Mouse (Mus musculus) hindbrain, embryonic 13.5 days (tissue): ENCODE results near the gene Eml1. TPM values are rescaled to one million over a fixed set of nuclear protein-coding genes. Genes with fewer than 3 reads are reported as not detected.

Experiments
- ATAC-seq: fragments of 200-750 bp; cut with Nextera tagmentation; 2 replicates; pipeline ENCODE4 v1.8.0; 2017; ENCODE audit warnings: moderate TSS enrichment; ENCODE audit not compliant: low FRiP score
- H3K27ac ChIP-seq: fragments of 300-500 bp; sonication (generic); 2 replicates; pipeline ENCODE4 v1.5.1; 2015; ENCODE audit warnings: inconsistent platforms, mild to moderate bottlenecking, moderate library complexity
- H3K27me3 ChIP-seq: fragments of 300-500 bp; sonication (generic); 2 replicates; pipeline ENCODE4 v1.6.1; 2015; ENCODE audit warnings: mild to moderate bottlenecking, inconsistent platforms
- H3K36me3 ChIP-seq: fragments of 300-500 bp; sonication (generic); 2 replicates; pipeline ENCODE4 v1.6.1; 2015; ENCODE audit warnings: mild to moderate bottlenecking, inconsistent platforms
- H3K4me1 ChIP-seq: fragments of 300-500 bp; sonication (generic); replicated peaks from 2 replicates; pipeline ENCODE4 v1.6.1; 2015; ENCODE audit warnings: inconsistent platforms
- H3K4me2 ChIP-seq: fragments of 300-500 bp; sonication (generic); 2 replicates; pipeline ENCODE4 v1.6.1; 2015; ENCODE audit warnings: inconsistent platforms, mild to moderate bottlenecking, moderate library complexity
- H3K4me3 ChIP-seq: fragments of 300-500 bp; sonication (generic); 2 replicates; pipeline ENCODE4 v1.5.1; 2015; ENCODE audit warnings: mild to moderate bottlenecking, inconsistent platforms
- H3K9ac ChIP-seq: fragments of 300-500 bp; sonication (generic); 2 replicates; pipeline ENCODE4 v1.6.1; 2015; ENCODE audit warnings: mild to moderate bottlenecking, inconsistent platforms
- H3K9me3 ChIP-seq: fragments of 300-500 bp; sonication (generic); 2 replicates; pipeline ENCODE4 v1.6.1; 2016; ENCODE audit warnings: inconsistent platforms
- WGBS: fragments of 180-500 bp; shearing (Covaris S2); methylation state at CpG from one replicate; pipeline ENCODE4 v1.1.7; 2015; 5-methylcytosine and 5-hydroxymethylcytosine counted together
- polyA plus RNA-seq: library from polyadenylated mRNA; unstranded; fragments of >200 nt; fragmentation: Nextera tagmentation; extraction: Ambion mirVana; gene quantifications from 2 replicates; pipeline ENCODE4 v1.2.1, GENCODE M21; 2015

Eml1 gene
- polyA plus RNA-seq, 1 experiment from 2014 or later = 61.9 TPM

- H3K36me3 ChIP-seq = no peaks in the 10 kb centered on the region
- H3K4me3 ChIP-seq = peak overlapping the region; percentile 24
- peak overlapping the region; percentile 67 for H3K9ac ChIP-seq
- peak overlapping the region; percentile 51 for H3K4me2 ChIP-seq
- ATAC-seq = no peak
- no peaks in the 10 kb centered on the region for H3K9me3 ChIP-seq
- peaks cover 40% of the 10 kb centered on the region for H3K27me3 ChIP-seq
- WGBS = 10% methylated on average over 35 of the region's 35 CpGs
- peaks cover 9% of the 10 kb centered on the region for H3K4me1 ChIP-seq
- H3K27ac ChIP-seq = peak overlapping the region; percentile 18; the same call in 1 of the 2 replicates
Measured at GRCm38 (mm10) chr12:108352371-108353136, 18.2 kb upstream of the Eml1 start.

GRCm38 (mm10) chr12:108354284-108354683 lies 16.5 kb upstream of the Eml1 start:
- Histone ChIP-seq H3K27ac (no peak overlapping the region), H3K36me3 (no peaks in the 10 kb centered on the region), H3K9me3 (no peaks in the 10 kb centered on the region), H3K27me3 (peaks cover 40% of the 10 kb centered on the region), H3K4me1 (peaks cover 9% of the 10 kb centered on the region), H3K4me2 (no peak overlapping the region), H3K4me3 (no peak overlapping the region), H3K9ac (no peak overlapping the region)
- WGBS = 79% methylated on average over 2 of the region's 2 CpGs
- no peak for ATAC-seq

- H3K4me1 ChIP-seq = peaks cover 9% of the 10 kb centered on the region
- no peak overlapping the region for H3K9ac ChIP-seq
- ATAC-seq = no peak
- no peak overlapping the region for H3K27ac ChIP-seq
- no peaks in the 10 kb centered on the region for H3K36me3 ChIP-seq
- H3K27me3 ChIP-seq = peaks cover 37% of the 10 kb centered on the region
- no peaks in the 10 kb centered on the region for H3K9me3 ChIP-seq
- H3K4me3 ChIP-seq = no peak overlapping the region
- no peak overlapping the region for H3K4me2 ChIP-seq
- WGBS = 95% methylated on average over 1 of the region's 1 CpGs
Measured at GRCm38 (mm10) chr12:108355271-108355670, 15.5 kb upstream of the Eml1 start.

GRCm38 (mm10) chr12:108355986-108356385 lies 14.8 kb upstream of the Eml1 start:
- no peaks in the 10 kb centered on the region for H3K9me3 ChIP-seq
- no peak overlapping the region for H3K9ac ChIP-seq
- no peak overlapping the region for H3K4me3 ChIP-seq
- peaks cover 9% of the 10 kb centered on the region for H3K4me1 ChIP-seq
- no peak overlapping the region for H3K4me2 ChIP-seq
- no peaks in the 10 kb centered on the region for H3K36me3 ChIP-seq
- no peak overlapping the region for H3K27ac ChIP-seq
- no peak for ATAC-seq
- peaks cover 34% of the 10 kb centered on the region for H3K27me3 ChIP-seq

GRCm38 (mm10) chr12:108363796-108364195 lies 7.0 kb upstream of the Eml1 start:
- Histone ChIP-seq H3K36me3 (no peaks in the 10 kb centered on the region), H3K4me3 (no peak overlapping the region), H3K9me3 (no peaks in the 10 kb centered on the region), H3K9ac (no peak overlapping the region), H3K4me2 (no peak overlapping the region), H3K4me1 (peaks cover 10% of the 10 kb centered on the region; the same call in 1 of the 2 replicates), H3K27ac (no peak overlapping the region), H3K27me3 (0 out of 2 replicates have a peak, but pooled peaks cover 2% of the 10 kb centered on the region)
- peak; percentile 76 for ATAC-seq
- 5% methylated on average over 5 of the region's 5 CpGs for WGBS

- WGBS = 28% methylated on average over 3 of the region's 3 CpGs
- peaks cover 12% of the 10 kb centered on the region; the same call in 1 of the 2 replicates for H3K4me1 ChIP-seq
- peaks cover 2% of the 10 kb centered on the region; the same call in 1 of the 2 replicates for H3K27me3 ChIP-seq
- ATAC-seq = 0 out of 2 replicates have a peak, but pooled peaks have one; percentile 31
- no peak overlapping the region for H3K27ac ChIP-seq
- H3K9ac ChIP-seq = no peak overlapping the region
- no peak overlapping the region for H3K4me2 ChIP-seq
- H3K9me3 ChIP-seq = no peaks in the 10 kb centered on the region
- no peaks in the 10 kb centered on the region for H3K36me3 ChIP-seq
- H3K4me3 ChIP-seq = no peak overlapping the region
Measured at GRCm38 (mm10) chr12:108365340-108365739, 5.4 kb upstream of the Eml1 start.

- H3K9me3 ChIP-seq = no peaks in the 10 kb centered on the region
- no peak for ATAC-seq
- no peak overlapping the region for H3K27ac ChIP-seq
- peaks cover 16% of the 10 kb centered on the region for H3K4me1 ChIP-seq
- H3K27me3 ChIP-seq = peaks cover 2% of the 10 kb centered on the region; the same call in 1 of the 2 replicates
- H3K4me3 ChIP-seq = no peak overlapping the region
- H3K36me3 ChIP-seq = no peaks in the 10 kb centered on the region
- H3K4me2 ChIP-seq = no peak overlapping the region
- WGBS = 76% methylated on average over 7 of the region's 7 CpGs
- no peak overlapping the region for H3K9ac ChIP-seq
Measured at GRCm38 (mm10) chr12:108365868-108366267, 4.9 kb upstream of the Eml1 start.

GRCm38 (mm10) chr12:108367909-108368308 lies 2.8 kb upstream of the Eml1 start:
- Histone ChIP-seq H3K4me3 (no peak overlapping the region), H3K27me3 (peaks cover 2% of the 10 kb centered on the region; the same call in 1 of the 2 replicates), H3K27ac (no peak overlapping the region), H3K4me1 (peaks cover 25% of the 10 kb centered on the region), H3K4me2 (no peak overlapping the region), H3K9me3 (no peaks in the 10 kb centered on the region), H3K9ac (no peak overlapping the region), H3K36me3 (no peaks in the 10 kb centered on the region)
- 80% methylated on average over 2 of the region's 2 CpGs for WGBS
- no peak for ATAC-seq

- Histone ChIP-seq H3K36me3 (no peaks in the 10 kb centered on the region), H3K4me1 (peaks cover 21% of the 10 kb centered on the region), H3K27me3 (peaks cover 2% of the 10 kb centered on the region; the same call in 1 of the 2 replicates), H3K27ac (no peak overlapping the region), H3K9me3 (no peaks in the 10 kb centered on the region), H3K9ac (no peak overlapping the region), H3K4me3 (no peak overlapping the region), H3K4me2 (no peak overlapping the region)
- WGBS = 47% methylated on average over 5 of the region's 5 CpGs
- ATAC-seq = no peak
Measured at GRCm38 (mm10) chr12:108368921-108369320, 1.8 kb upstream of the Eml1 start.

- peaks cover 18% of the 10 kb centered on the region for H3K4me1 ChIP-seq
- H3K4me2 ChIP-seq = no peak overlapping the region
- H3K27ac ChIP-seq = no peak overlapping the region
- no peak overlapping the region for H3K9ac ChIP-seq
- 79% methylated on average over 6 of the region's 6 CpGs for WGBS
- H3K4me3 ChIP-seq = no peak overlapping the region
- no peak for ATAC-seq
- no peaks in the 10 kb centered on the region for H3K9me3 ChIP-seq
- peaks cover 2% of the 10 kb centered on the region; the same call in 1 of the 2 replicates for H3K27me3 ChIP-seq
- H3K36me3 ChIP-seq = no peaks in the 10 kb centered on the region
Measured at GRCm38 (mm10) chr12:108371429-108371765, 640 bp downstream of the Eml1 start.

- Histone ChIP-seq H3K4me1 (peaks cover 18% of the 10 kb centered on the region), H3K36me3 (no peaks in the 10 kb centered on the region), H3K4me3 (no peak overlapping the region), H3K27me3 (peaks cover 2% of the 10 kb centered on the region; the same call in 1 of the 2 replicates), H3K27ac (no peak overlapping the region), H3K9me3 (no peaks in the 10 kb centered on the region), H3K9ac (no peak overlapping the region), H3K4me2 (no peak overlapping the region)
- ATAC-seq = no peak
- 60% methylated on average over 17 of the region's 17 CpGs for WGBS
Measured at GRCm38 (mm10) chr12:108372241-108372640, 1.5 kb downstream of the Eml1 start.

- Histone ChIP-seq H3K4me3 (no peak overlapping the region), H3K27ac (no peak overlapping the region), H3K36me3 (no peaks in the 10 kb centered on the region), H3K9ac (no peak overlapping the region), H3K4me2 (no peak overlapping the region), H3K27me3 (no peaks in the 10 kb centered on the region; the same call in 1 of the 2 replicates), H3K9me3 (no peaks in the 10 kb centered on the region), H3K4me1 (peaks cover 16% of the 10 kb centered on the region)
- ATAC-seq = no peak
- WGBS = 81% methylated on average over 9 of the region's 9 CpGs
Measured at GRCm38 (mm10) chr12:108373611-108374010, 2.9 kb downstream of the Eml1 start.

- Histone ChIP-seq H3K4me3 (no peak overlapping the region), H3K27ac (no peak overlapping the region), H3K9ac (no peak overlapping the region), H3K9me3 (no peaks in the 10 kb centered on the region), H3K36me3 (no peaks in the 10 kb centered on the region), H3K4me1 (peaks cover 12% of the 10 kb centered on the region), H3K4me2 (no peak overlapping the region), H3K27me3 (no peaks in the 10 kb centered on the region)
- no peak for ATAC-seq
- WGBS = 81% methylated on average over 8 of the region's 8 CpGs
Measured at GRCm38 (mm10) chr12:108374689-108375088, 3.9 kb downstream of the Eml1 start.
